Mouse (Mus musculus): ENCODE results near the gene Creb3l1.

Gene Creb3l1

DNA sequence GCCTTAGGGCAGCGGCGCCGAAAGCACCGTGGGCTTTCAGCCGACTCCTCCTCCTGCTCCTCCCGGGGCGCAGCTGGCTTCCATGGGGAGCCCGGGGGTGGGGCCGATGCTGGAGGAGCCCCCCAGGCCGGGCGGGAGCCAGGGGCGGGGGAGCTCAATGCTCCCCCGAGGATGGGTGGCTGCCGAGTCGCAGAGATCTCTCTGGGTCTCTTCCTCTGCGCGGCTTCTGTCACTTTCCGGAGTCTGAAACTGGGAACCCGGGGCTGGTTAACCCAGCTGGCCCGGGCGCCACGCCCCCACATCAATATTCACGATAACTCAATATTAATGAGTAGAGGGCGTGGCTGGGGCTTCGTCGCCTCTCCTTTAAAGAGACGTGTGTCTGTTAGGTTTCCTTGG lies at the start of gene Creb3l1:
TSS of gene Creb3l1 (minus strand) at position 229 of the 399 bp plus-strand sequence.
- no peak for DNase-seq (ENCODE audit: low spot score)

DNA sequence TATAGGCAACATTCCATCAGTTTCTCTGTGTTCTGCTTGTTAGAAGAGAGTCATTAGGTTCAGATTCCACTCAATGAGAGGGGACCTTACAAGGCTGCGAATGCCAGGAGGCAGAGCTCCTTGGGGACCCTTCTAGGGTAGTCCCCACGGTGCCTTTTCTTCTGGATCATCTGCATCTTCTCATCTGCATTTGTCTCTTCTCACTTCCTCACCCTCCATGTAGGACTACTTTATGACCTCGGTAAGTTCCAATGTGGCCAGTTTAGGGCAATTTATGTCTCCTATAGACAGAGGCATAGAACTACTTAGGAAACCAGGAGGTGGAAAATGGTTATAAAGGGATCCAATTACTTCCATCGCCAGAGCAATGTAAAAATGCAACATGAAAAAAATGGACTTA lies 46.8 kb upstream of the Creb3l1 start:
- no peak for DNase-seq (ENCODE audit: low spot score)

DNA sequence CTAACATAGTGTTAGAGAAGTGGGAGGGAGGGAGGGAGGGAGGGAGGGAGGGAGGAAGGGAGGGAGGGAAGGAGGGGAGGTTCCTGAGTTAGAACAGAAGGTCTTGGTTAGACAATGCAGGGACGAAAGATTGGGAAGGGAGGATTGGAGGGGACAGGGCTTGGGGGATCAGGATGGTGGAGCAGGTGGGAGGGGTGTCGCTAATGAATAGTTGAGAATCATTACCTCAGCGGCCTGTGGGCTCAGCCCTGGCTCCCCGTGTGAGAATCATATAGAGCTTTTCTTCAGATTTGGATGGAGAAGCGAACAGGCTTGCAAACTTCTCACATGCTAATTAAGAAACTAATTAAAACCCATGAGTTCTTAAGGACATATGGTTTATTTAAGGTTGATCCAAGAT lies 45.3 kb upstream of the Creb3l1 start:
- DNase-seq (ENCODE audit: low spot score): no peak

DNA sequence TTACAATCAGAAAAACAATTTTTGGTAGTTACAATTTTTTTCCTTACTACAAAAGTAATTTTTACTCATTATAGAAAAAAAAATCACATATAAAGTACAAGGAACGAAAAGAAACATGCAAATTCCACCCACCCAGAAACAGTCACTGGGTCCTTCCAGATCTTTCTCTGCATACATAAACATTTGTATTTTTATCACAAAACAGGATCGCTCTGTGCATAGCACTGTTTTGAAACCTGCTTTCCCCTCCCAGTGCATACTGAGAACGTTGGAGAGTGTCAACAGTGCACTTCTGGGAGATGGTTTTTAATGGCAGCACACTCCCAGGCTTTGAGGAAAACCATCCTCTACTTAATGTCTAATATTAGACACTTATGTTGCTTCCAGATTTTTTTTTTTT lies 43.3 kb upstream of the Creb3l1 start:
- no peak for DNase-seq (ENCODE audit: low spot score)

DNA sequence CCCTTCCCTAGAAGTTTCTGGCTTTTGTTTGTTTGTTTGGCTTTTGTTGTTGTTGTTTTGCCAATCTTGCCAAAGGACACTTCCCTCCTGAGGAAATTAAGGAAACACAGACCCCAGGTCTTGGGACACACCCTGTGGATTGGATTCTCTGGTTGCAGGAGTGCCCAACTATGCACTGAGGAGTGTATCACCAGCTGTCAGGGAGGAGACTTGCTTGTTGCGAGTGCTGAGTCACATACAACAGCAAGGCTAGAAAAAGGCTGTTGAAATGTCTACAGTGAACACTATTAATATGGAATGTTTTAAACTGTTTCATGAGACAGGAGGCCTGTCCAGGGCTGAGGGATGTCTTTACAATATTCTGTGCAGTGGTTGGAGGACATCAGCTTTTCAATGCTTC lies 42.6 kb upstream of the Creb3l1 start:
- peak; percentile 29 for DNase-seq (ENCODE audit: low spot score)

DNA sequence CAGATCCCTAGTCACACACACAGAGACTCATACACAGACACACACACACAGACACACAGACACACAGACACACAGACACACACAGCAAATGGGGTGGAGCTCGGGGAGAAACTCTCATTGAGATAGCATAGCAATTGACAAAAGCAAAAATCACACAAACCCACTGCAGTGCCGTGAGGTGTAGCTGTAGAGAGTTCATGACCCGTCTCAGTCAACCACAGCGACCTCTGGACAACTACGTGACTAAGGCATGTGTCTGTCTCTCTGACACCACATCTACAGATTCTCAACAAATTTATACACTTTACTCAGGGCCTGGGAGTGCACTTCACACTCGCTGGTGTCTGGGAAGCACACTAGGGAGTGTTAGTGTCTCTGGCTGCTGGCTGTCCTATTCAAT lies 41.6 kb upstream of the Creb3l1 start:
- DNase-seq (ENCODE audit: low spot score): no peak

- no peak for DNase-seq (ENCODE audit: low spot score)
These were observed 41.1 kb upstream of the Creb3l1 start for GRCm38 (mm10) chr2:92065269-92065888.

DNA sequence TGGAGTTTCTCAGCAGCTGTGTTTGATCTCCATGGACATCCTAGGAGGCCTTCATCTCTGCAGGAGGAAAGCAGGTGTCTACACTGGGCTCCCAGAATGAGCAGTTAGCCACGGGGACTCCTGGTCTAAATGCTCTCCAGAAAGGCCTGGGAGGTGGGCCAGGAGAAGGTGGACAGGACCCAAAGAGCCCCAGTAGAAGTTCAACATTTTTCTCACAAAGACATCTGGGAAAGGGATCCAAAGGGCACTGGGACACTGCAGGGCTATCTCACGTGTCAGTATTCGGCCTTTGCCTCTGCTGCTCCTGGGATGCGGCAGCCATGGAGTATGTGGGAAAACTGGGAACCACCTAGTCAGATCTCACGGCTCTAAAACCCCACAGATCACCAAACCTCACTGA lies 38.8 kb upstream of the Creb3l1 start:
- no peak for DNase-seq (ENCODE audit: low spot score)

- DNase-seq (ENCODE audit: low spot score): peak; percentile 36
These were observed 37.0 kb upstream of the Creb3l1 start for GRCm38 (mm10) chr2:92061337-92061736.

DNA sequence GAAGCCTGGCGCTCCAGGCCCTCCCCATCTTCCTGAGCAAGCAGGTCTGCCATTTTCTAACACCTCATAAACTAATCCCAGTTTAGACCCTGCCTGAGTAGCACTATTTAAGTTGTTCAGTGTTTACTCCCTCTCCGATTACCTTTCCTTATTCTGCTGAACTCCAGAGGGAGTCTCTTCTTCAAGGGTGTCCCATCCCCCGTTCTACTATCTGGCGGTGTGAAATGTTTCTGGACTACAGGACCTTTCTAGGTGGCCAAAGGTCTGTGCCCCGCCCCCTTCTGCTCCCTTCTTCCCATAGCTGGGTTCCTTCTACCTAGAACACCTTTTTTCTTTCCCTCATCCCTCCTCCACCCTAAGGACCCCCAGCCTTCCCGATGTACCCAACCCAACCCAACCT lies 36.0 kb upstream of the Creb3l1 start:
- DNase-seq (ENCODE audit: low spot score): no peak

DNA sequence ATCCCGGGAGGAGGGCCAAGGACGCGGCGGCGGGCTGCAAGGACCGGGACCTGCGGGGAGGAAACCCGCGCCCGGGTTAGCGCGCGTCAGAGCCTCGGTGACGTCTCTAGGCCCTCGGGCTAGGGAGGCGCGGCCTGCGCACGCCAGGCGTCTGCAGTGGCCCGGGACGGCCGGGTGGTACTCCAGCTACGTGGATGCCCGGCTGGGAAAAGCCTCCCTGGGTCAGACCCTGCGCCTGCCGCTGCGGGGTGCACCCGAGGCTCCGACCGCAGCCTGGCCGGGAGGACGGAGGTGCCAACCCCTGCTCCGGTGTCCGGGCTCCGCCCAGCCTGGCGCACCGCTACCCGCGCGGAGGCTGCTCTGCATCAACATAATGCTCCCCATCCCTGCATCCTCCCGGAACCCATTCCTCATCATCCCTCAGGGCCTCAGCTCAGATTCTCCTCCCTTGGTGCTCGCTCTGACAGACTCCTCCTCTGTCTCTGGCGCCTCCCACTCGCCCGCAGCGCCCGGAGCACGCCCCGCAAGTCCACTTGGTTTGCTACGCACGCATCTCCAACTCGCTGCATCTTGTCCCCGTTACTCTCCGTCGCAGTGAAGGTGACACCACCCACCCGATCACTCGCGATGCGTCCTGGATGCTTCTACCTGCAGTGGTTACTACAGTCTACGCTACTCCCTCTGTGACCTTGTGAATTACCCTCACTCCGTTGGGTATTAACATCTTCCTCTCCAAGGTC lies 35.3 kb upstream of the Creb3l1 start:
- DNase-seq (ENCODE audit: low spot score): peak; percentile 45

DNA sequence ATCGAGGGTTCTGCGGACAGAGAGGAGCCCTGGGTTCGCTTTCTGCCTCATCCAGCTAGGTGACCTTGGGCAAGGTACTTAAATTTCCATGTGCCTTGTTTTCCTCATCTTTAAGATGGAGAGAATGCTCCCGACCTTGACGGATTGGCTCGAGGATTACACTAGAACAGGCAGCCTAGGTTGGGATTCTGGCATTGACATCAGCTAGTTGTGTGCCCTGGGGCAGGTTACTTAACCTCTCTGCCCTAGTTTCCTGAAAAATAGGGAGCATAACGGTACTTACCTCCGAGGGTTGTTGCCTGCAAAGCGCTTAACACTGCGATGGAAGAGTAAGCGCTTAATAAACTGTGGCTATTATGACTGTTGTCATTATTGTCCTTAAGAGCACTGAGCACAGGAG lies 34.6 kb upstream of the Creb3l1 start:
- peak; percentile 16 for DNase-seq (ENCODE audit: low spot score)

- peak; percentile 75 for DNase-seq (ENCODE audit: low spot score)
These were observed 34.2 kb upstream of the Creb3l1 start for GRCm38 (mm10) chr2:92058469-92058868.

- DNase-seq (ENCODE audit: low spot score): no peak
These were observed 32.5 kb upstream of the Creb3l1 start for GRCm38 (mm10) chr2:92056760-92057159.

DNA sequence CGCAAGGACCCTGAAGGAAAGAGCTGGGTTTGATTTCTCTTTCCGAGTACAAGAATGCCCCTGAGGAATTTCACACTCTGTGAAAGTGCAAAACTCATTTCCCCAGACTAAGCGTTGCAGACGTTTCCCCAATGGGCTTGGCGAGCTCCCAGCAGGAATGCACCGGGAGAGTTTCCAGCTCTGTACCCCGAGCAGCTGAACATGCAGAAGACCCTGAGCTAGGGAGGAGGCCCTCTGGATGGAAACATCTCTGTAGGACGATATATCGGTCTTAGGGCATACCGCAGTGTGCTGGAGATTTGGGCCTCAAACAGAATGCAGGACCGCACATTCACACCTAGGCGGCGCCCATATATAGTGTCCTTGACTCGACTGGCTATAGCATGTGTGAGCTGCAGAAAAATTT lies 31.5 kb upstream of the Creb3l1 start:
- peak; percentile 52 for DNase-seq (ENCODE audit: low spot score)

- peak; percentile 55 for DNase-seq (ENCODE audit: low spot score)
These were observed 31.0 kb upstream of the Creb3l1 start for GRCm38 (mm10) chr2:92055101-92055813.

DNA sequence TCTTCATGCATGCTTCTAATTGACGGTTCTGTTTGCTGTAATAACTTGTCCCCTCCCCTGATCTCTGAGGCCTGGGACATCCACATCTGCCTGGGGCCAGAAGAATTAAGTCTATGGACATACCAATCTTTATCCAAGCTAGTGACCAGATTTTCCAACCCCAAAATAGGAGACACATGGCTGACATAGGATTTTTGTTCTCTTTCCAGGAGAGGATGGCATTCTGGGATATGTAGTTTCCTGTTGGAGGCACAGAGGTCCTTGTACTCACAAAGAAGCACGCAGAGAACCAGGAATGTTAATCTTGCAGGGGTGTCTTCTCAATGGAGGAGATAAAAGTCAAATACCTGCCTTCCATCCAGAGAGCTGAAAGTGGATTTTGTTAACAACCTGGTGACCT lies 28.5 kb upstream of the Creb3l1 start:
- no peak for DNase-seq (ENCODE audit: low spot score)

DNA sequence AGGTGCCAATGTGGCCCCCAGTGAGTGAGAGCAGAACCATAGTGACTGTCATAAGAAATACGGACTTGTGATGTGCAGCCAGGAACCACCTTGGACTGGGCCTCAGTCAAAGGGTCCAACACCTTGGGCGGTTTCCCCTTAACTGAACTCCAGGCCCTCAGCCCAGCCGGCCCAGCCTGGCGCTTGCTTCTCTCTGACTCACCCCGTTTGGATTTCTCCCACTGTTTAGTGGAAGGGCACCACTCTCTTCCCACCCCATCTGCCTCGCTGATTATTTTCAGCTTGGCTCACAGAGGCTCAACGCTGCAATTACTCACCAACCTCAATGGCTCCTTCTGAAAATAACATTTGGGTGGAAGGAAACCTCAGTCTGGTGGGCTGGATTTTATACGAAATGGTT lies 27.9 kb upstream of the Creb3l1 start:
- DNase-seq (ENCODE audit: low spot score): no peak

DNA sequence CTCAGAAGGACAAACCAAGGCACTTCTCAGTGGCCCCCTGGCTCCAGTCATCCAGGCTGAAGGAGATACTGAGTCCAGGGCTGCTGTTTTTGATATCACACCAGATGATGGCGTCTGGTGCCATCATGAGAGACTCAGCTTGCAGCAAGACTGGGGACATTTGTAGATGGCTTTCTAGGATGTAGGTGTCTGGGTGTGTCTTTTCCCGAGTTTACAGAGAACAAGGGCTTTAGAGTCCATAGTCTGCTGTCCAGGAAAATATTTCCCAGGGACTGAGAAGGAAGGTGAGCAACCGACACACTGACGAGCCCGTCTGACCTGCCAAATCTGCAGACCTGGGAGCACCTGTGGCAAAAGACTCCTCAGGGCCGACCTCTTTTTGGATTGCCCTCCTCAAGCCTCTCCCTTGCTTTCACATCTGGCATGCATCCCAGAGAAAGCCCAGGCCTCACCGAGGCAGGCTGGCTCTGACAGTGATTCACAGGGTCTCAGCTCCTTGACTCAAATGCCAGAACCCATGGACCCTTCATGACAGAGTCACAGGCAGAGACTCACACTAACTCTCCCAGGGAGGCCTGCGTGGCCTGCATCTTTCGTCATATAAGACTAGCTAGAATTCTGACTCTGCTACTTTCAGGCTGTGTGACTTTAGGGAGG lies 23.9 kb upstream of the Creb3l1 start:
- no peak for DNase-seq (ENCODE audit: low spot score)

DNA sequence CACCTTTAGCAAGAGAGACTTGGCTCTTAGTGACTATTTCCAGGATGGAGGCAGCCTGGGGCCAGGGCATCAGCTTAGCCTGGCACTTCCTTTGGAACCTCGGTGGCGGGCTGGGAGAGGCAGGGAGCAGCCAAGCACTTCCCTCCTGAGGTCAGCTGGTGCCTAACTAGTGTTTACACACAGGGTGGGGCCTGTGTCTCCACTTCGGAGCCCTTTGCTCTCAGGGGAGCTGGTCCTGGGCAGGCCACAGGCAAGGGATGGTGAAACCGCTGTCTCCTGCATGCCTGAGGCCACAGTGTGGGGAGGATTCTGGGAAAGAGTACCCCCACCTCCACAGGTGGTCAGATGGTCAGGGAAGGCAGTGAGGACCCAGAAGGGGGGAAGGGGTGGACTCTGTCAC lies 23.3 kb upstream of the Creb3l1 start:
- no peak for DNase-seq (ENCODE audit: low spot score)

- DNase-seq (ENCODE audit: low spot score): no peak
These were observed 19.0 kb upstream of the Creb3l1 start for GRCm38 (mm10) chr2:92043285-92043684.

DNA sequence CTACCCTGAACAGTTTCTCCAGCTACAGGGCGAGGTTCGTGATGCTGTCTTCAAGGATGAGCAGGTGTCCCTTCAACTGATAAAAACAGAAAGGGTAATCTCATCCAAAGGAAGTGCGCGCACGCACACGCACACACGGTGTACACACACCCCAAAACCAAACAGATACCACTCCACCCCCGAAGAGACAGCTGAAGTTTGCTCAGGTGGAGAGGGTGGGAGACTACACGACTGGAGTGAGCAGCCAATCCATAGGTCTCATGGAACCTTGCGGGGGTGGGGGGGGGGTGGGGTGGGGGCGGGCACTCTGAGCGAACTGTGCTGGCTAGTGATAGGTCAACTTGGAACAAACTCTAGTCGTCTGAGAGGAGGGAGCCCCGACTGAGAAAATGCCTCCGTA lies 17.2 kb upstream of the Creb3l1 start:
- DNase-seq (ENCODE audit: low spot score): no peak

- no peak for DNase-seq (ENCODE audit: low spot score)
These were observed 10.0 kb upstream of the Creb3l1 start for GRCm38 (mm10) chr2:92034273-92034672.

All from layer of hippocampus, adult 9-10 months (tissue).